Mouse (Mus musculus) neutrophil, adult 5-6 weeks (primary cell): ENCODE results near the gene Pmis2. TPM values are rescaled to one million over a fixed set of nuclear protein-coding genes. Genes with fewer than 3 reads are reported as not detected.
A peak's percentile ranks its signal among the peaks of the same experiment; 100 is the strongest.

ENCODE experiments used
- ATAC-seq: fragments of 151-379, 151-347 bp; 2 replicates; pipeline ENCODE4 v1.8.0; 2017; ENCODE audit warnings: mild to moderate bottlenecking, moderate TSS enrichment; ENCODE audit not compliant: insufficient number of reproducible peaks, poor library complexity, low FRiP score, severe bottlenecking; ENCODE audit errors: extremely low read depth
- total RNA-seq: library from RNA; stranded (forward); fragments of 200-1000 nt; gene quantifications from 2 replicates; pipeline ENCODE4 v1.2.3, GENCODE M21; 2017

Gene Pmis2
- total RNA-seq, 1 experiment from 2014 or later = not detected

DNA sequence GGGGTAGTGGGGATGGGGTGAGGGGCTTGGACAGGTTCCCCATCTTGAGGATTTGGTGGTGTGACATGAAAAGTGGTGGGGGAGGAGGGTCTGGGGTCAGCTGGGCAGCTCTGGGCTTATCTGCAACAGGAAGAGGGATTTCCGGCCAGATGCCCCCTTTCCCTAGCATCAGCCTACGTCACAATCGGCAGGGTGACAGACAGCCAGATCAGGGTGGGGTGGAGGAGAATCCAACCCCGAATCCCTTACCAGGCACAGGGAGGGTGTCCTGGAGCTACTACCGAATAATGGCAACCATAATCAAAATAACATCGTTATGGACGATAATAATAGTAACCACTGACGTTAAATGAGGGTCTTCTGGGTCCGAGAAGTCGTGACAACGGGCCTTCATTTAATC is 35.0 kb downstream of the Pmis2 start:
- no peak for ATAC-seq

DNA sequence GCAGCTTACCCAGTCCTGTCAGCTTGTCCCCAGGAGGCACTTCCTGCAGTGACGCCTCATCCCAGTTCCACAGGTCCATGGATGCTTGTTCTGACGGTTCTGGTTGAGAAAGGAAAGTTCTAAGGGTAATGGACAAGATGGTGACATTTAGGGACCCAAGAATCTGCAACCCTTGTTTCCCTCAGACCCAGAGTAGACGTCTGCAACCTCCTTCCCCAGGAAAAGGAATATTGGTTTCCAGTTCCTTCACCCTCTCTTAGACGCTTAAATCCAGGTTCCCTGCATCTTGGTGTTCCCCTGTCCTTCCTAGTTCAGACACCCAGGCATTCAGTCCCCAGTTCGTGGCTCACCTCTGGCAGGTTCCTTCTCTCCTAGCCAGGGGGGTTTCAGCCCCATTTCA is 35.7 kb downstream of the Pmis2 start, which contains the start of gene Etv2:
Gene Etv2 (minus strand): TSS at position 101 of the 400 bp plus-strand sequence.
- ATAC-seq = no peak

DNA sequence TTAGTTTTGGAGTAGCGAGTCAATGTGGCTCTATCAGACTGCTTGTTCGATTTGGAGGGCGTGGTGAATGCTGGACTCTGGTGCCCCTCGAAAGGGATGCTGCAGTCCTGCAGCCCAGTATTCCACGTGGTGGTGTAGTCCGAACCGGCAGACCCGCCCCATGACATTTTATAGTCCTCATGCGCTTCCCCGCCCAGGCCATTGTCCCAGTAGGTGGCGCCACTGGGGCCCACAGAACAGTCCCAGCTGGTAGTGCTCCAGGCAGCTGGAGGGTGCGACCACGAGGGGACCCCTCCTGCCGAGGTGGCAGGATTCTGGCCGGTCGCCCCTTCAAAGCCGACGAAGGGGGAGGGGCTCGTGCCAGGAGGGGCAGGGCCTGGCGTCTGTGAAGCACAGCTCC is 36.8 kb downstream of the Pmis2 start:
- ATAC-seq = peak; percentile 39; the same call in 1 of the 2 replicates

DNA sequence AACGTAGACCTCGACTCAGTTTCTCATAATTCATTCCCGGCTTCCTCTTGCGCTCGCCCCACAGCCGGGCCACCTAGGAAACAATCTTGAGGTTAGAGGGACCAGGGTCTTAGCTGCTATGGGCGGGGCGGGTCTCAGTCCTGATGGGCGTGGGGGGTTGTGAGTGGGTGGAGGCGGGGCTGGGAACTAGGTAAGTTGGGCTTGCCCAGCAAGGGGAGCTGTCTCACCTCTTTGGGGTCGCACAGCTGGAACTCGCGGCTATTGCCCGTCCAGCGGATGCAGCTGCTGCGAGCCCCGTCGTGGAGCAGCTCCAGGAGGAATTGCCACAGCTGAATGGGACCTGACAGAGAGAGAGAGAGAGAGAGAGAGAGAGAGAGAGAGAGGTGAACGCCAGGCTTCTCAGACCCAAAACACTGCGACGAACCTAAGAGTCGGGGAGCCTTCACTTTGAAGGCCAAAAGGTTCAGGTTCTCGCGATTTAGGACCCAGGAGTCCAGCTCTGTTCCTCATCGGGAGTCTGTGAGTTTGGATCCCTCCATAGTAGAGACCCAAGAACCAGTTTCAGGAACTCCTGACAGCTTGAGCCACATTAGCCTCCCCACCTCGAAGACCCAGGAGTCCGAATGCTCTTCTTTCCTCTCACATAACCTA is 37.5 kb downstream of the Pmis2 start:
- ATAC-seq = no peak

DNA sequence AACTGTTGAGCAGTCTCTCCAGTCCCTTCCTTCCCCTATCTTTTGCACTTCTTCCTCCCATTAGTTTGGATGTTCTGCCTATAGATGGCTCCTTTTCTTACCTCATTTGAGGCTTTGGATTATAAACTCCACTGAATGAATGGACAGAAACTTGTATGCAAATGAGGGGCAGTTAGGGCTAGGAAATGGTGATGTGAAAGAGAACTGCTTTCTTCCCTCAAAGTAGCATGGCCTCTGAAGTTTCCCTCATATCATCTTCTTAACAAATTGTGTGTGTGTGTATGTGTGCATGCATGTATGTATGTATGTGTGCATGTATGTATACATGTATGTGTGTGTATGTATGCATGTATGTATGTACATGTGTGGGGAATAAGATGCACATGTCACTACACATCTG is 42.4 kb downstream of the Pmis2 start:
- ATAC-seq = no peak

DNA sequence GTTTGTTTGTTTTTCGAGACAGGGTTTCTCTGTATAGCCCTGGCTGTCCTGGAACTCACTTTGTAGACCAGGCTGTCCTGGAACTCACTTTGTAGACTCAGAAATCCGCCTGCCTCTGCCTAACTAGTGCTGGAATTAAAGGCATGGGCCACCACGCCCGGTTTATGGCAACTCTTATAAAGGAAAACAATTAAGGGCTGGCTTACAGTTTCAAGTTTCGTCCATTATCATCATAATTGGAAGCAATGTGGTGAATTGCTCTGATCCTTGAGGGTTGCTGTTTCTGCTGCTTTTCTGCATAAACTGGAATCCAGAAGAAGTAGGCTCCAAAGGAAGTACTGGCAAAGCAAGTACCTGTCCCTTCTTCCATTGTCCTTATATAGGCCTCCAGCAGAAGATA is 44.8 kb downstream of the Pmis2 start:
- no peak for ATAC-seq

DNA sequence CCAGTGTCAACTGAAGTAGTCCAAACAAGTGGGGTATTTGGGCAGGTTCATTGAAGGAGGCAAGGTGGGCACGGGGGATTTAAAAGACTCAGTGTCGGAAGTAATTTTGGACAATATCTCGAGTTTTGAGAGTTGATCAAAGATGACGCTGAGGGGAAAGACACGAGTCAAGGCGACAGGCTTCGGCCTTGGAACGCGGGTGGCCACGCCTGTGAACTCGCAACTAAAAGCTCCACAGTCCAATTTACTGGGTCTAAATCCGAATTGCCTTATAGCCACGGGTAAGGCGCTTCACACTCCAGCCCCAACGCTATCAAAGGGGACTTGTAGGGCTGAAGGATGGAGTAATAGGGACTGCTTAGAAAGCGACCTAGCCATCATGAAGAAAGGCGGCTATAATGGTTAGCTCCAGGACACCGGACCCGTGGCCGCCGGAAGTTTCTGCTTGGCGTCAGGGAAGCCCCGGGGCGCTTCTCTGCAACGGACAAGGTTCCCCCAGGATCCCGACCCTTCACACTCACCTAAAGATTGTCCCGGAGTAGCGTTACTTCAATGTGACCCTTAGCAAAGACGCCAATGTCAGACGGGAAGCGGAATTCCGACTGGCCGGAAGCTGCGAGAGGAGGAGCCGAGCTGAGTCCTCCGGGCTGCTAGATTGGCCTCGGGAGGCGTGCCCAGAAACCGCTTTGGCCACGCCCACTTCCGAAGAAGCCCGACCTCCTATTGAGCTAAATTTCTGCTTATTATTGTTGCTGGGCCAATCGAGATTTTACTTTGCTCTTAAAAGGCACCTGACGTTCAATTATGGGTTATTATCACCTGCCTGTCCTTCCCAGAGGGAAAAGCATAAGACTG is 45.6 kb downstream of the Pmis2 start, which contains the start of gene Cox6b1:
Gene Cox6b1 (minus strand): TSS at position 622 of the 855 bp plus-strand sequence.
- peak; percentile 98 for ATAC-seq

Other genes with a start within 250 kb of the Pmis2 start
- 34.3 and 46.9 TPM in 2 replicates for gene Nfkbid, start 249.9 kb downstream of the Pmis2 start, total RNA-seq
- 0.98 TPM in 1 of 2 replicates, not detected in the other for gene Aplp1, start 226.1 kb downstream of the Pmis2 start, total RNA-seq
- not detected in 2 replicates for gene Kirrel2, start 213.9 kb downstream of the Pmis2 start, total RNA-seq
- gene Nphs1, start 213.3 kb downstream of the Pmis2 start, total RNA-seq = not detected in 2 replicates
- not detected in 2 replicates for gene Prodh2, start 178.0 kb downstream of the Pmis2 start, total RNA-seq
- gene Arhgap33, start 136.5 kb downstream of the Pmis2 start, total RNA-seq = 0.70 and 7.5 TPM in 2 replicates
- gene Hspb6, start 119.4 kb downstream of the Pmis2 start, total RNA-seq = 3.7 and 5.3 TPM in 2 replicates
- 6.8 and 7.8 TPM in 2 replicates for gene Proser3, start 119.3 kb downstream of the Pmis2 start, total RNA-seq
- gene Lin37, start 111.8 kb downstream of the Pmis2 start, total RNA-seq = 22.0 and 41.4 TPM in 2 replicates
- 67.3 and 69.4 TPM in 2 replicates for gene U2af1l4, start 108.3 kb downstream of the Pmis2 start, total RNA-seq
- gene Gm49396, start 108.3 kb downstream of the Pmis2 start, total RNA-seq = 20.0 and 20.3 TPM in 2 replicates
- 166 and 194 TPM in 2 replicates for gene Psenen, start 108.0 kb downstream of the Pmis2 start, total RNA-seq
- not detected in 2 replicates for gene Igflr1, start 106.2 kb downstream of the Pmis2 start, total RNA-seq
- 36.5 and 64.7 TPM in 2 replicates for gene Kmt2b, start 82.9 kb downstream of the Pmis2 start, total RNA-seq
- gene Zbtb32, start 72.7 kb downstream of the Pmis2 start, total RNA-seq = 3.0 and 3.3 TPM in 2 replicates
- 0.49 TPM in 1 of 2 replicates, not detected in the other for gene Upk1a, start 58.8 kb downstream of the Pmis2 start, total RNA-seq
- 190 and 241 TPM in 2 replicates for gene Cox6b1, start 45.5 kb downstream of the Pmis2 start, total RNA-seq
- gene Etv2, start 35.8 kb downstream of the Pmis2 start, total RNA-seq = not detected in 2 replicates
- gene Rbm42, start 21.3 kb downstream of the Pmis2 start, total RNA-seq = 60.7 and 77.3 TPM in 2 replicates
- 22.8 and 29.9 TPM in 2 replicates for gene Haus5, start 6.6 kb downstream of the Pmis2 start, total RNA-seq
- gene 2200002J24Rik, start 27.3 kb upstream of the Pmis2 start, total RNA-seq = not detected in 2 replicates
- 0.58 TPM in 1 of 2 replicates, not detected in the other for gene Atp4a, start 40.6 kb upstream of the Pmis2 start, total RNA-seq
- gene Tmem147, start 57.9 kb upstream of the Pmis2 start, total RNA-seq = 8.3 and 15.1 TPM in 2 replicates
- not detected in 2 replicates for gene Gapdhs, start 72.1 kb upstream of the Pmis2 start, total RNA-seq
- 2.0 and 5.8 TPM in 2 replicates for gene Sbsn, start 79.9 kb upstream of the Pmis2 start, total RNA-seq
- gene Dmkn, start 92.2 kb upstream of the Pmis2 start, total RNA-seq = not detected in 2 replicates
- gene Krtdap, start 116.3 kb upstream of the Pmis2 start, total RNA-seq = not detected in 2 replicates
- gene Ffar2, start 152.2 kb upstream of the Pmis2 start, total RNA-seq = 0.35 and 0.37 TPM in 2 replicates
- gene Ffar3, start 184.6 kb upstream of the Pmis2 start, total RNA-seq = 0.70 and 0.98 TPM in 2 replicates
- gene Ffar1, start 190.0 kb upstream of the Pmis2 start, total RNA-seq = 25.6 and 25.8 TPM in 2 replicates
- gene Cd22, start 208.7 kb upstream of the Pmis2 start, total RNA-seq = 493 and 656 TPM in 2 replicates
- 0.49 and 0.70 TPM in 2 replicates for gene Mag, start 243.3 kb upstream of the Pmis2 start, total RNA-seq